In genomic region chr12:6865916-6866315, GRCm38 (mm10) we compare ENCODE assay signal across 15 mouse cellular contexts.
"Had no signal": no experiment of that assay in that cellular context is flagged by ENCODE, and none has a peak within 500 bp of the region (broad histone marks: within the 10 kb centered on the region; RNA-seq: fewer than 3 reads in every experiment).

No protein-coding gene starts in this region.

- H3K27ac ChIP-seq: lung, embryonic 15.5 days; macrophage; midbrain, embryonic 13.5 days; midbrain, embryonic 15.5 days; neural tube, embryonic 12.5 days; stomach, embryonic 15.5 days; stomach, postnatal 0 days had no signal

- H3K4me1 ChIP-seq: lung, embryonic 15.5 days; megakaryocyte, embryonic 14.5 days; midbrain, embryonic 13.5 days; midbrain, embryonic 15.5 days; neural tube, embryonic 12.5 days; stomach, embryonic 15.5 days had no signal

- H3K27me3 ChIP-seq: lung, embryonic 15.5 days; megakaryocyte, embryonic 14.5 days; midbrain, embryonic 13.5 days; midbrain, embryonic 15.5 days; neural tube, embryonic 12.5 days; stomach, embryonic 15.5 days had no signal

- DNase-seq: lung, adult 2 months; lung, postnatal 14 days; lung, postnatal 36 days; right cerebral cortex, postnatal 14 days; thymus, adult 2 months; thymus, postnatal 25 days; thymus, postnatal 4 days had no signal

- H3K4me3 ChIP-seq: lung, embryonic 15.5 days; megakaryocyte, embryonic 14.5 days; midbrain, embryonic 13.5 days; midbrain, embryonic 15.5 days; neural tube, embryonic 12.5 days; stomach, embryonic 15.5 days had no signal
